In the genomic region with DNA sequence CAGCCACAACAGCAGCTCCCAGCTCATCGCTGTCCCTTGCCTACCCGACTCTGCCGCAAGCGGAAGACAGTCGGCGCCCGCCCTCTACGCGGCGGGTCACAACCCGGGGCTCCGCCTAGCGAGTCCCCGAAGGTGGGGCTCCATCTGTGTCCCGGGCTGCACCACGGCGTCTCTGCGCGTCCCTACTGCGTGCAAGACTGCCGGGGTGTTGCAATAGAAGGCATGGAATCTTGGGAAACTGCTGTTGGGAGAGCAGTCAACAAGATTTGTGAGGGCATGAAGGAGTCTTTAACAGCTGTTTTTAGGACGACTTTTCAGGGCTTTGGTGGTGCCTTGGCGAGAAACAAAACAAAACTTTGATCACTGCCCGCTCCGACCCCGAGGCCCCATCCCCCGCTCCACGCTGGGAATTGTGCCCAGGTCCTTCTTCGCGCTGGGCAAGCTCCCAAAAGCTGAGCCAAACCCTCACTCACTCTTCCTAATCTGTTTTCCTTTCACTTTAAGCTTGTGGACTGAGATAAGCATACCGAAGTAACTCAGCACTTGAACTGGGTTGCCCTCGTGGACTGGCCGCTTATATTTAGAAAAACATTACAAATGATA, we compare ENCODE assay signal across 8 mouse cellular contexts. TPM values are rescaled to one million over a fixed set of nuclear protein-coding genes. Genes with fewer than 3 reads are reported as not detected.
DNase-seq lines count a peak whose midpoint lies in the region; ATAC-seq lines count a peak whose summit lies in the region.

Gene Dhrs7 (minus strand): TSS at position 175 of the 603 bp plus-strand sequence.

- ATAC-seq in intestine, embryonic 16.5 days: peak; percentile 99

- H3K27ac ChIP-seq in intestine, embryonic 16.5 days (ENCODE audit: low read length): peak within 1 kb of the TSS; percentile 68

- peak; percentile 94 for DNase-seq in adrenal gland, adult 8-10 months
- peak; percentile 81 for DNase-seq in embryo, embryonic 9.5 days (ENCODE audit: extremely low spot score)
- DNase-seq in gastrocnemius, postnatal 4 days (ENCODE audit: low spot score in 2 of 2): peak; percentile 85 to 91
- peak; percentile 76 to 85 for DNase-seq in left cerebral cortex, postnatal 25 days (ENCODE audit: low spot score in 2 of 2)
- DNase-seq in mesoderm, embryonic 11.5 days (ENCODE audit: low read depth, low spot score): peak; percentile 78
- peak; percentile 65 to 78 for DNase-seq in right cerebral cortex, postnatal 36 days (ENCODE audit: low spot score in 2 of 2)
- peak; percentile 83 to 85 for DNase-seq in urinary bladder, postnatal 4 days (ENCODE audit: low spot score in 2 of 2)

- intact Hi-C loops in left cerebral cortex, postnatal 25 days (cut with DNase I): loop anchor here (5.0 to 10.0 kb wide), 2 partner anchors 128 to 580 kb away; partner anchors contain the start of genes Jkamp, L3hypdh and Pcnx4

- no peaks in the 10 kb centered on the region for H3K27me3 ChIP-seq in intestine, embryonic 16.5 days (replicated peaks; ENCODE audit: control insufficient read depth, insufficient read depth, low read length)

- peak within 1 kb of the TSS; percentile 65 for H3K4me3 ChIP-seq in intestine, embryonic 16.5 days (ENCODE audit: low read length)

- peak within 1 kb of the TSS; percentile 75 for H3K9ac ChIP-seq in intestine, embryonic 16.5 days (ENCODE audit: low read depth, low read length)

- H3K9me3 ChIP-seq in intestine, embryonic 16.5 days (ENCODE audit: control insufficient read depth, low read length): no peaks in the 10 kb centered on the region

- H3K4me1 ChIP-seq in intestine, embryonic 16.5 days (ENCODE audit: control insufficient read depth, insufficient read depth, low read length): peaks cover 8% of the 10 kb centered on the region

- WGBS in intestine, embryonic 16.5 days: 1% methylated on average over 33 of the region's 33 CpGs

- peak within 1 kb of the TSS; percentile 90 for H3K4me2 ChIP-seq in intestine, embryonic 16.5 days (ENCODE audit: low read depth, low read length)

- H3K36me3 ChIP-seq in intestine, embryonic 16.5 days (ENCODE audit: control insufficient read depth, insufficient read depth, low read length): no peaks in the 10 kb centered on the region

RNA-seq across cellular contexts. Expression of gene Dhrs7, which starts in this region (rescaled TPM):
- total RNA-seq in adrenal gland, adult 8-10 months (2022): 100 to 1,000 TPM; 112 to 216 (median 160) TPM
- total RNA-seq in gastrocnemius, postnatal 4 days (2021): 10 to 100 TPM; 34.0 to 37.8 TPM
- 55.8 and 58.0 TPM in 2 replicates for polyA plus RNA-seq in intestine, embryonic 16.5 days (2015; fragmentation: Nextera tagmentation; extraction: Ambion mirVana)
- total RNA-seq in left cerebral cortex, postnatal 25 days (2021): 10 to 100 TPM; 31.4 to 35.9 TPM

Comparison
In these comparisons a context has a peak if more than half of its experiments do, and no peak if none do; other contexts are left out.
1. Peak in every context shown above with its lines: DNase-seq, ATAC-seq, H3K4me3 ChIP-seq and H3K27ac ChIP-seq.